Mouse (Mus musculus): Measurements from ENCODE around the gene Brap.

GRCm38 (mm10) chr5:121724678-121725077 lies 64.3 kb downstream of the Brap start:
- TF ChIP-seq POLR2A (IDR thresholded peaks at IDR 0.05; ENCODE audit: insufficient read length, low read depth) (no peak), TCF12 (IDR thresholded peaks at IDR 0.05; ENCODE audit: insufficient read depth, poor library complexity, severe bottlenecking) (no peak), MYOG (IDR thresholded peaks at IDR 0.05; ENCODE audit: control insufficient read depth in 1 of 3, insufficient read depth in 1 of 3, insufficient read length in 2 of 3, low read depth in 2 of 3) (no peak), SRF (IDR thresholded peaks at IDR 0.05; ENCODE audit: control insufficient read depth, insufficient read length, low read depth) (no peak), MAX (IDR thresholded peaks at IDR 0.05; ENCODE audit: low read depth) (no peak), REST (IDR thresholded peaks at IDR 0.05; ENCODE audit: insufficient read depth, insufficient read length) (no peak), TCF3 (IDR thresholded peaks at IDR 0.05; ENCODE audit: insufficient read length, low read depth) (no peak), MYOD1 (IDR thresholded peaks at IDR 0.05; ENCODE audit: control insufficient read depth in 1 of 3, insufficient read length in 2 of 3, low read depth in 2 of 3) (no peak), USF1 (IDR thresholded peaks at IDR 0.05; ENCODE audit: low read depth) (no peak), POLR2AphosphoS2 (IDR thresholded peaks at IDR 0.05; ENCODE audit: insufficient read length, low read depth) (no peak)

Measured in myocyte (in vitro differentiated cells).